Mouse (Mus musculus) stomach, postnatal 0 days (tissue): ENCODE measurements around the gene Creb1.

Experiments used
- CTCF ChIP-seq: IDR thresholded peaks from 2 replicates; pipeline ENCODE4 v1.5.1; 2016; ENCODE audit warnings: antibody characterized with exemption, low read depth, mild to moderate bottlenecking, moderate library complexity
- EP300 ChIP-seq: optimal IDR thresholded peaks from 2 replicates; pipeline ENCODE3; 2016; ENCODE audit warnings: antibody characterized with exemption

GRCm38 (mm10) chr1:64532589-64533470, at the start of gene Creb1:
- peak; percentile 47; the same call in 1 of the 2 replicates for TF ChIP-seq CTCF
- no peak for TF ChIP-seq EP300
